Mouse (Mus musculus): ENCODE measurements at regions not wholly inside any gene's neighbourhood (a gene's known extent, or its start where the extent isn't known, plus 50 kb on each side); places are given as distances from the start of the nearest gene placed in this dataset.

GRCm38 (mm10) chr8:127979180-127980030, 379.0 kb upstream of the Nrp1 start:
- no peak for DNase-seq (ENCODE audit: low spot score)

- DNase-seq (ENCODE audit: low spot score), result no peak
Observed at GRCm38 (mm10) chr8:127982165-127982564, 376.2 kb upstream of the Nrp1 start.

- no peak for DNase-seq (ENCODE audit: low spot score)
Observed at GRCm38 (mm10) chr8:127985616-127986015, 372.8 kb upstream of the Nrp1 start.

GRCm38 (mm10) chr8:127988887-127989286, 369.5 kb upstream of the Nrp1 start:
- DNase-seq (ENCODE audit: low spot score), result no peak

- DNase-seq (ENCODE audit: low spot score), result no peak
Observed at GRCm38 (mm10) chr8:127994898-127995297, 363.5 kb upstream of the Nrp1 start.

- DNase-seq (ENCODE audit: low spot score), result no peak
Observed at GRCm38 (mm10) chr8:127995490-127995889, 362.9 kb upstream of the Nrp1 start.

GRCm38 (mm10) chr8:128002386-128002785, 356.0 kb upstream of the Nrp1 start:
- DNase-seq (ENCODE audit: low spot score), result peak; percentile 58

- DNase-seq (ENCODE audit: low spot score), result no peak
Observed at GRCm38 (mm10) chr8:128002806-128003205, 355.6 kb upstream of the Nrp1 start.

GRCm38 (mm10) chr8:128003385-128003784, 355.0 kb upstream of the Nrp1 start:
- DNase-seq (ENCODE audit: low spot score), result no peak

GRCm38 (mm10) chr8:128003881-128004286, 354.5 kb upstream of the Nrp1 start:
- no peak for DNase-seq (ENCODE audit: low spot score)

GRCm38 (mm10) chr8:128009393-128010010, 348.9 kb upstream of the Nrp1 start:
- peak; percentile 45 for DNase-seq (ENCODE audit: low spot score)

- no peak for DNase-seq (ENCODE audit: low spot score)
Observed at GRCm38 (mm10) chr8:128017171-128017570, 341.2 kb upstream of the Nrp1 start.

GRCm38 (mm10) chr8:128023661-128024060, 334.7 kb upstream of the Nrp1 start:
- no peak for DNase-seq (ENCODE audit: low spot score)

- DNase-seq (ENCODE audit: low spot score), result no peak
Observed at GRCm38 (mm10) chr8:128024774-128025222, 333.6 kb upstream of the Nrp1 start.

- DNase-seq (ENCODE audit: low spot score), result no peak
Observed at GRCm38 (mm10) chr8:128025251-128025856, 333.1 kb upstream of the Nrp1 start.

- no peak for DNase-seq (ENCODE audit: low spot score)
Observed at GRCm38 (mm10) chr8:128026981-128027380, 331.4 kb upstream of the Nrp1 start.

- no peak for DNase-seq (ENCODE audit: low spot score)
Observed at GRCm38 (mm10) chr8:128030335-128031280, 327.8 kb upstream of the Nrp1 start.

- DNase-seq (ENCODE audit: low spot score), result no peak
Observed at GRCm38 (mm10) chr8:128034127-128034526, 324.3 kb upstream of the Nrp1 start.

GRCm38 (mm10) chr8:128035672-128036071, 322.7 kb upstream of the Nrp1 start:
- DNase-seq (ENCODE audit: low spot score), result no peak

GRCm38 (mm10) chr8:128039341-128040064, 318.9 kb upstream of the Nrp1 start:
- DNase-seq (ENCODE audit: low spot score), result no peak

GRCm38 (mm10) chr8:128042877-128043276, 315.5 kb upstream of the Nrp1 start:
- no peak for DNase-seq (ENCODE audit: low spot score)

All from yolk sac, embryonic 10.5 days (tissue).